Mouse (Mus musculus) testis, adult 2 months (tissue): ENCODE measurements around the gene Far2.

Experiments
- CTCF ChIP-seq: fragments of 200-500 bp; IDR thresholded peaks from 2 replicates; pipeline ENCODE4 v1.5.1; 2012; ENCODE audit warnings: low read depth, mild to moderate bottlenecking, inconsistent platforms, low read length, moderate library complexity; ENCODE audit not compliant: control insufficient read depth, insufficient read depth, insufficient replicate concordance
- POLR2A ChIP-seq: fragments of 200-500 bp; IDR thresholded peaks from 2 replicates; pipeline ENCODE4 v1.6.1; 2012; ENCODE audit warnings: low read depth, mild to moderate bottlenecking, inconsistent platforms, low read length, moderate library complexity; ENCODE audit not compliant: control insufficient read depth

DNA sequence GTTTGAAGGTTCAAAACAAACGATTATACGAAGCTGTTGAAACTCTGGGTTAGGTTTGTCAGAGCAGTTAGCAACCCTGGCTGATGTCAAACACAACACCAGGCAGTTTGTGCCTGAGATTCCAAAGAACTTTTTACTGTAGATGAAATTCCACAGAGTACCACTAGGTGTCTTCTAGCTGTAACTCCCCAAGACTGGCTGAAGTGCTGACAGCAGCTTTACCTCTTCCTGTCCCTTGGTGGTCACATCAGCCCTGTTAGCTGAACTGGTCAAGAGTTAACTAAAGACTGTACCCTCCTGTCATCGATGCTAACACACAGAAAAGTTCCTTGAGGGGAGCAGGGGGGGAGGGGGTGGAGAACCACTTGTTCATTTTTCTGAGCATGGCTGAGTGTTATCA, 46.0 kb upstream of the Far2 start:
- TF ChIP-seq CTCF = no peak
- no peak for TF ChIP-seq POLR2A
